Mouse (Mus musculus): ENCODE results near the gene Alg13.

- TF ChIP-seq CTCF (IDR thresholded peaks at IDR 0.05; ENCODE audit: control insufficient read depth, insufficient read depth, low read length), result no peak
- TF ChIP-seq POLR2A (IDR thresholded peaks at IDR 0.05; ENCODE audit: borderline replicate concordance, control insufficient read depth, low read depth, low read length), result no peak
Observed at GRCm38 (mm10) chrX:144408036-144408435, 90.4 kb downstream of the Alg13 start.
